Comparison of ENCODE assay signal across 8 mouse cellular contexts in the genomic region with DNA sequence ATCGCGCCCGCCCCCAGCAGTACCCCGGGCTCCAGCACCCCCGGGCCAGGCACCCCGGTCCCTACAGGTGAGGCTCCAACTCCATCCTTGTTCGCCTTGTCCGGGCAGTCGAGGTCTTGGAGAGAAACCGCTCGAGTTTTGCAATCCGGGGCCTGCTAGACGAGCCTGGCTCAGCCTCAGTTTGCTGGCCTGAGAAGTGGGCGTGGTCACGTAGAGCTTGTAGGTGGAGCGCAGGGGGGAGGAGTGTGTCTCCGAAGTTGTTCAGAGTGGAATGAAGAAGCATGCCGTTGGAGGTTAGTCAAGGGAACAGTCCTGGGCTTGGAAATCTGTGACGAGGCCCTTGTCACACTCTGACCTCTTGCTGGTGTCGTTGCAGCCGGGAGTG. TPM values are rescaled to one million over a fixed set of nuclear protein-coding genes. Genes with fewer than 3 reads are reported as not detected.
DNase-seq lines count a peak whose midpoint lies in the region; ATAC-seq and TF ChIP-seq lines count a peak whose summit lies in the region.

No protein-coding gene starts in this region.

- peak overlapping the region; percentile 65 for H3K4me2 ChIP-seq in hindbrain, embryonic 12.5 days (replicated peaks)

- H3K79me2 ChIP-seq in C2C12 (ENCODE audit: control insufficient read depth, insufficient read depth) = peaks cover 36% of the 10 kb centered on the region
- no peaks in the 10 kb centered on the region for H3K79me2 ChIP-seq in liver, adult 2 months (ENCODE audit: control insufficient read depth, insufficient read depth, low read length)

- ATAC-seq in common myeloid progenitor, adult 5-6 weeks (replicated peaks; ENCODE audit: low read depth, poor library complexity, severe bottlenecking) = peak; percentile 20
- ATAC-seq in hindbrain, embryonic 12.5 days (ENCODE audit: low FRiP score) = no peak; the same call in 1 of the 2 replicates
- ATAC-seq in monocyte, adult 5-6 weeks (replicated peaks; ENCODE audit: insufficient number of reproducible peaks, low FRiP score, low TSS enrichment, poor library complexity, severe bottlenecking) = peak; percentile 28

- peaks cover 9% of the 10 kb centered on the region for H3K79me3 ChIP-seq in C2C12 (ENCODE audit: low read depth)

- DNase-seq in embryo, embryonic 10.5 days (ENCODE audit: low spot score) = peak; percentile 77
- no peak for DNase-seq in embryo, embryonic 11 days
- peak; percentile 90 for DNase-seq in liver, adult 2 months (ENCODE audit: extremely low read depth, low read depth, low spot score)
- DNase-seq in left cerebral cortex, adult 11 months (ENCODE audit: low spot score) = no peak

- H3K4me3 ChIP-seq in C2C12 (ENCODE audit: insufficient read depth, poor library complexity, severe bottlenecking) = peak overlapping the region; percentile 46
- peak overlapping the region; percentile 55 for H3K4me3 ChIP-seq in hindbrain, embryonic 12.5 days
- H3K4me3 ChIP-seq in liver, adult 2 months (ENCODE audit: insufficient read depth, low read depth, low read length) = peak overlapping the region; percentile 78

- peaks cover 45% of the 10 kb centered on the region for H3K4me1 ChIP-seq in hindbrain, embryonic 12.5 days
- H3K4me1 ChIP-seq in liver, adult 2 months (ENCODE audit: control insufficient read depth, insufficient read depth, low read length) = peaks cover 26% of the 10 kb centered on the region

- H3K27me3 ChIP-seq in C2C12 (ENCODE audit: control insufficient read depth, insufficient read depth, insufficient read length) = no peaks in the 10 kb centered on the region
- peaks cover 30% of the 10 kb centered on the region for H3K27me3 ChIP-seq in hindbrain, embryonic 12.5 days
- no peaks in the 10 kb centered on the region for H3K27me3 ChIP-seq in liver, adult 2 months (ENCODE audit: control insufficient read depth, insufficient read depth, low read length)

- peak overlapping the region; percentile 45; the same call in 1 of the 2 replicates for H3K27ac ChIP-seq in hindbrain, embryonic 12.5 days
- H3K27ac ChIP-seq in liver, adult 2 months (replicated peaks; ENCODE audit: insufficient read depth, low read depth, low read length) = peak overlapping the region; percentile 88

- H3K9me3 ChIP-seq in hindbrain, embryonic 12.5 days (replicated peaks) = no peaks in the 10 kb centered on the region

- no peak for TF ChIP-seq CTCF in C2C12 (IDR thresholded peaks at IDR 0.05; ENCODE audit: control insufficient read depth, insufficient read depth, insufficient read length)
- no peak for TF ChIP-seq CTCF in liver, adult 2 months (IDR thresholded peaks at IDR 0.05; ENCODE audit: low read depth, low read length)

- peak overlapping the region; percentile 39 for H3K9ac ChIP-seq in hindbrain, embryonic 12.5 days
- peak overlapping the region; percentile 83 for H3K9ac ChIP-seq in liver, adult 2 months (ENCODE audit: low read depth, low read length)

- H3K36me3 ChIP-seq in C2C12 (ENCODE audit: control insufficient read depth, insufficient read depth) = peaks cover 7% of the 10 kb centered on the region
- H3K36me3 ChIP-seq in hindbrain, embryonic 12.5 days = no peaks in the 10 kb centered on the region
- no peaks in the 10 kb centered on the region for H3K36me3 ChIP-seq in liver, adult 2 months (ENCODE audit: control insufficient read depth, insufficient read depth, low read length)

- 3% methylated on average over 21 of the region's 21 CpGs for WGBS in hindbrain, embryonic 12.5 days
- WGBS in liver, adult 2 months = 1% methylated on average over 21 of the region's 21 CpGs

- H3ac ChIP-seq in C2C12 (ENCODE audit: control insufficient read depth, insufficient read length, low read depth) = peak overlapping the region; percentile 72

- TF ChIP-seq POLR2A in liver, adult 2 months (IDR thresholded peaks at IDR 0.05; ENCODE audit: extremely low read depth, insufficient read depth, low read length) = no peak

TF ChIP-seq in C2C12, 6 proteins besides CTCF, POLR2A, EP300 and RAD21:
- peak; percentile 47 for TF ChIP-seq CEBPB (IDR thresholded peaks at IDR 0.05; ENCODE audit: low read depth)
- TF ChIP-seq USF1 (IDR thresholded peaks at IDR 0.05; ENCODE audit: low read depth) = no peak

RNA-seq across cellular contexts. Expression of gene Cdk2ap2, which starts 0.5 kb away (rescaled TPM):
- polyA plus RNA-seq in C2C12 (2012; fragmentation: generic; extraction: Trizol) = 134 TPM
- total RNA-seq in common myeloid progenitor, adult 5-6 weeks (2017) = 20.3 and 22.3 TPM in 2 replicates
- 65.6 and 76.9 TPM in 2 replicates for polyA plus RNA-seq in hindbrain, embryonic 12.5 days (2016; fragmentation: Nextera tagmentation; extraction: Ambion mirVana)
- 33.9 and 44.0 TPM in 2 replicates for total RNA-seq in liver, adult 2 months (2014; rRNA removed)
- 185 and 198 TPM in 2 replicates for polyA plus RNA-seq in liver, adult 2 months (2012; rRNA removed)
- 77.3 to 120 TPM (median 92.6 TPM) in 3 replicates for total RNA-seq in monocyte, adult 5-6 weeks (2017)

RNA-seq across cellular contexts. Expression of gene Pitpnm1, which starts 2.4 kb away (rescaled TPM):
- 43.1 TPM for polyA plus RNA-seq in C2C12 (2012; fragmentation: generic; extraction: Trizol)
- total RNA-seq in common myeloid progenitor, adult 5-6 weeks (2017) = 8.6 and 9.0 TPM in 2 replicates
- polyA plus RNA-seq in hindbrain, embryonic 12.5 days (2016; fragmentation: Nextera tagmentation; extraction: Ambion mirVana) = 19.6 and 24.4 TPM in 2 replicates
- total RNA-seq in liver, adult 2 months (2014; rRNA removed) = 1.7 and 4.9 TPM in 2 replicates
- 8.1 and 14.2 TPM in 2 replicates for polyA plus RNA-seq in liver, adult 2 months (2012; rRNA removed)
- 127 to 142 TPM (median 137 TPM) in 3 replicates for total RNA-seq in monocyte, adult 5-6 weeks (2017)

RNA-seq across cellular contexts. Expression of gene Cabp2, which starts 16.1 kb away (rescaled TPM):
- polyA plus RNA-seq in C2C12 (2012; fragmentation: generic; extraction: Trizol) = not detected
- not detected in 2 replicates for total RNA-seq in common myeloid progenitor, adult 5-6 weeks (2017)
- not detected in 2 replicates for polyA plus RNA-seq in hindbrain, embryonic 12.5 days (2016; fragmentation: Nextera tagmentation; extraction: Ambion mirVana)
- 0.13 and 0.37 TPM in 2 replicates for total RNA-seq in liver, adult 2 months (2014; rRNA removed)
- 0.27 and 0.70 TPM in 2 replicates for polyA plus RNA-seq in liver, adult 2 months (2012; rRNA removed)
- not detected in 3 replicates for total RNA-seq in monocyte, adult 5-6 weeks (2017)

RNA-seq across cellular contexts. Expression of gene Aip, which starts 28.2 kb away (rescaled TPM):
- polyA plus RNA-seq in C2C12 (2012; fragmentation: generic; extraction: Trizol) = 208 TPM
- total RNA-seq in common myeloid progenitor, adult 5-6 weeks (2017) = 20.6 and 55.9 TPM in 2 replicates
- 68.8 and 71.3 TPM in 2 replicates for polyA plus RNA-seq in hindbrain, embryonic 12.5 days (2016; fragmentation: Nextera tagmentation; extraction: Ambion mirVana)
- 16.5 and 20.1 TPM in 2 replicates for total RNA-seq in liver, adult 2 months (2014; rRNA removed)
- 30.0 and 33.5 TPM in 2 replicates for polyA plus RNA-seq in liver, adult 2 months (2012; rRNA removed)
- total RNA-seq in monocyte, adult 5-6 weeks (2017) = 94.2 to 132 TPM (median 124 TPM) in 3 replicates

RNA-seq across cellular contexts. Expression of gene Gstp3, which starts 38.1 kb away (rescaled TPM):
- 0.09 TPM for polyA plus RNA-seq in C2C12 (2012; fragmentation: generic; extraction: Trizol)
- total RNA-seq in common myeloid progenitor, adult 5-6 weeks (2017) = 8.7 and 10.7 TPM in 2 replicates
- polyA plus RNA-seq in hindbrain, embryonic 12.5 days (2016; fragmentation: Nextera tagmentation; extraction: Ambion mirVana) = not detected in 2 replicates
- total RNA-seq in liver, adult 2 months (2014; rRNA removed) = 21.5 and 28.1 TPM in 2 replicates
- polyA plus RNA-seq in liver, adult 2 months (2012; rRNA removed) = 54.3 and 66.1 TPM in 2 replicates
- total RNA-seq in monocyte, adult 5-6 weeks (2017) = 2.8 to 10.8 TPM (median 5.8 TPM) in 3 replicates

Comparison
In these comparisons a context has a peak if more than half of its experiments do, and no peak if none do; other contexts are left out.
1. DNase-seq: peak in embryo, embryonic 10.5 days (single experiment) and liver, adult 2 months (single experiment); none in embryo, embryonic 11 days (single experiment) and left cerebral cortex, adult 11 months (single experiment).
2. RNA of gene Pitpnm1, which starts 2.4 kb away (total RNA-seq): 127 to 142 TPM in monocyte, adult 5-6 weeks; 8.6 to 9.0 TPM in common myeloid progenitor, adult 5-6 weeks and 1.7 to 4.9 TPM in liver, adult 2 months; every median in the first group is over 10 times any median in the second.
3. Peak in every context shown above with its lines, with median percentiles within 50 percentile points of each other: H3K4me3 ChIP-seq.